Mouse (Mus musculus) liver, embryonic 14.5 days (tissue): ENCODE measurements around the gene Cyp2d9. TPM values are rescaled to one million over a fixed set of nuclear protein-coding genes. Genes with fewer than 3 reads are reported as not detected.
"Not testable (repeated sequence)": the region's sequence is repeated elsewhere in the genome, so short reads cannot be mapped to it uniquely, and the experiment has no call there.

ENCODE experiments used
- ATAC-seq: fragments of 200-750 bp; cut with Nextera tagmentation; 2 replicates; pipeline ENCODE4 v1.8.0; 2017; ENCODE audit warnings: moderate number of reproducible peaks, mild to moderate bottlenecking, moderate library complexity; ENCODE audit not compliant: insufficient read depth
- DNase-seq, 3 experiments: peaks; one replicate each; pipeline ENCODE4 v3.0.0-alpha.2; 2012 to 2013; ENCODE audit warnings: low read depth in 3 of 3, low spot score in 3 of 3
- H3K27ac ChIP-seq: fragments of 300-500 bp; sonication (generic); 2 replicates; pipeline ENCODE4 v1.5.1; 2014; ENCODE audit warnings: moderate library complexity, mild to moderate bottlenecking, control low read depth, inconsistent platforms
- H3K27me3 ChIP-seq: fragments of 300-500 bp; sonication (generic); 2 replicates; pipeline ENCODE4 v1.6.1; 2014; ENCODE audit warnings: mild to moderate bottlenecking, low read length, moderate library complexity; ENCODE audit not compliant: control insufficient read depth, insufficient read depth
- H3K36me3 ChIP-seq: fragments of 300-500 bp; sonication (generic); replicated peaks from 2 replicates; pipeline ENCODE4 v1.6.1; 2014; ENCODE audit warnings: low read depth; ENCODE audit not compliant: control insufficient read depth, insufficient read depth
- H3K4me1 ChIP-seq, 2 experiments: fragments of 200-500 bp in 1 of 2; fragments of 300-500 bp in 1 of 2; sonication (generic) in 1 of 2; replicated peaks; 2 replicates each; pipeline ENCODE4 v1.6.1; 2012 to 2014; ENCODE audit warnings: antibody characterized with exemption in 1 of 2, inconsistent platforms in 1 of 2, low read length in 1 of 2; ENCODE audit not compliant: control insufficient read depth in 2 of 2, insufficient read depth in 2 of 2
- H3K4me2 ChIP-seq: fragments of 300-500 bp; sonication (generic); 2 replicates; pipeline ENCODE4 v1.6.1; 2014; ENCODE audit warnings: low read depth, mild to moderate bottlenecking, control low read depth, moderate library complexity
- H3K4me3 ChIP-seq, 2 experiments: fragments of 200-500 bp in 1 of 2; fragments of 300-500 bp in 1 of 2; sonication (generic) in 1 of 2; 2 replicates each; pipeline ENCODE4 v1.5.1; 2012 to 2014; ENCODE audit warnings: low read depth in 2 of 2, low read length in 2 of 2, mild to moderate bottlenecking in 2 of 2, control low read depth in 1 of 2, inconsistent platforms in 1 of 2, moderate library complexity in 1 of 2; ENCODE audit not compliant: insufficient read depth in 1 of 2
- H3K9ac ChIP-seq: fragments of 300-500 bp; sonication (generic); replicated peaks from 2 replicates; pipeline ENCODE4 v1.6.1; 2014; ENCODE audit warnings: mild to moderate bottlenecking, control low read depth, moderate library complexity
- H3K9me3 ChIP-seq: fragments of 300-500 bp; sonication (generic); 2 replicates; pipeline ENCODE4 v1.6.1; 2016; ENCODE audit warnings: low read length, mixed read lengths; ENCODE audit not compliant: control insufficient read depth
- CTCF ChIP-seq: IDR thresholded peaks from 2 replicates; pipeline ENCODE4 v1.5.1; 2016; ENCODE audit warnings: antibody characterized with exemption, low read depth, control low read depth
- EP300 ChIP-seq: IDR thresholded peaks from 2 replicates; pipeline ENCODE4 v1.6.1; 2016; ENCODE audit warnings: antibody characterized with exemption, low read depth
- WGBS: fragments of 180-500 bp; shearing (Covaris S2); extraction: QIAGEN DNeasy Blood & Tissue Kit; methylation state at CpG from one replicate; pipeline ENCODE4 v1.1.7; 2014; ENCODE audit not compliant: insufficient replicate concordance; 5-methylcytosine and 5-hydroxymethylcytosine counted together
- microRNA-seq: library from miRNA; unstranded; fragments of <30 nt; microRNA quantifications from one replicate; pipeline ENCODE4, GENCODE M21; 2016
- polyA plus RNA-seq, 2 experiments: library from polyadenylated mRNA; depleted of rRNA in 1 of 2; stranded (reverse) in 1 of 2; unstranded in 1 of 2; fragments of >200 nt; fragmentation: Nextera tagmentation in 1 of 2; extraction: Ambion mirVana in 1 of 2; gene quantifications; 2 replicates each; pipeline versions ENCODE4 v1.2.1 to v1.2.3; 2012 to 2014

Gene Cyp2d9
- polyA plus RNA-seq, 2 experiments = 1.8 to 2.1 TPM

DNA sequence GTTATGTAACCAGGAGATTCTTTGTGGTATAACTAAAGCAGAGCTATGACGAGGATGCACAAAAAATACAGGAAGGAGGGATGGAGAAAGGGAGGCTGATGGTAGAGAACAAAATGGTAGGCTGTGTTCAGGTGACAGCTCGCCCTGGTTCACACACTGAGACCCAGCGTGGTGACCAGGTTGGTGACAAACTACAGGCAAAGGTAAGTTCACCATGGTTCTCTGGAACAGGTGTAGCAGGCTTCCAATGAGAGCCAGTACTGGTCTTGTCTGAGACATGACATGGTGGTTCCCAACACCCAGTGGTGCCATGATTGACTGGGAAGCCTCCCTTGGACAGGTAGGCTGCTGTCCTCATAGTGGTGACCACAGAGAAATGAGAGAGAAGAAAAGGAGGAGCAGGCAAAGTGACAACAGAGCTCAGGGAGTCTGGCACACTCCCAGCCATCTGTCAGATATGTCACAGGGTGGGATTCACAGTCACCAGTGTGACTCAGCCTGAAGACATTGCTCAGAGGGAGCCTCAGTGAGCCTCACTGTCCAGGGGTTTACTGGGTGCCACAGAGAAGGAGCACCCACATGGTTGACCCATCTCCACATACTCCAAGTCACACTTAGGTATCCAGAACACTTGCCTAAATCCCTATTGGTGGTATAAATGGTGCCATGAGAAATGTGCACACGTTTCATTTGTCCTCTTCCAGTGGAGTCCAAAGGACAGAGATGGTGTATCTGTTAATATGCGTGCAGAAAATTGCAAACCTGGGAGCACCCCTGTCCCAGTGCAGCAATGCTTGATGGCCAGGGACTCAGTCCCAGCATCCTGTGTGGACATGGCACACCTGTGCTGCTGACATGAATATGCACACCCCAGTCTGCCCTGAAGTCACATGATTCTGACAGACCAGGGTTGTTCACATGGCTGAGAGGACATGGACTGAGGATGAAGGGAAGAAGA lies 24.1 kb downstream of the Cyp2d9 start:
- Histone ChIP-seq H3K9ac (no peak overlapping the region), H3K27me3 (no peaks in the 10 kb centered on the region), H3K9me3 (no peaks in the 10 kb centered on the region), H3K27ac (no peak overlapping the region), H3K4me2 (no peak overlapping the region), H3K4me3 (no peak overlapping the region), H3K36me3 (no peaks in the 10 kb centered on the region), H3K4me1 (no peaks in the 10 kb centered on the region)
- TF ChIP-seq EP300 = no peak
- TF ChIP-seq CTCF = no peak
- ATAC-seq (no peak), DNase-seq (no peak)
- WGBS = 44% methylated on average over 5 of the region's 5 CpGs

DNA sequence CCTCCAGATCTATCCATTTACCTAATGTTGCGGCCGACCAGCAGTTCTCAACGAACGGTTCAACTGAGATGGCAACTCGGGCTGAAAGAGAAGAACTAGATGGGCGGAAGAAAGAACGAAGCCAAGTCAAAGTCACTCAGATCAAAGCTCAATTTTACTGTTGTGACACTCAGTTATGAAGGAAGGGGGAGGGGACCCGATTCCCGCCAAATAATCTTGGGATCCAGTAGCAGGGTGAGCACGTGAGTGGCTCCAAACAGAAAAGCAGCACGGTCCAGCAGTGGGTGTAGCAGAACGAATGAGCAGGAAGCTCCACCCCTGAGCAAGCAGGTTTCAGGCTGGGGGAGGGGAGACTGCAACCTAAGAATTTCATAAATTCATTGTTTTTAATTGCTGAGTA lies 26.0 kb downstream of the Cyp2d9 start:
- not testable (repeated sequence) for H3K9me3 ChIP-seq, H3K9ac ChIP-seq, DNase-seq, H3K4me3 ChIP-seq, H3K27ac ChIP-seq, H3K27me3 ChIP-seq, H3K36me3 ChIP-seq, ATAC-seq, H3K4me1 ChIP-seq, H3K4me2 ChIP-seq
- WGBS = 60% methylated on average over 12 of the region's 12 CpGs

DNA sequence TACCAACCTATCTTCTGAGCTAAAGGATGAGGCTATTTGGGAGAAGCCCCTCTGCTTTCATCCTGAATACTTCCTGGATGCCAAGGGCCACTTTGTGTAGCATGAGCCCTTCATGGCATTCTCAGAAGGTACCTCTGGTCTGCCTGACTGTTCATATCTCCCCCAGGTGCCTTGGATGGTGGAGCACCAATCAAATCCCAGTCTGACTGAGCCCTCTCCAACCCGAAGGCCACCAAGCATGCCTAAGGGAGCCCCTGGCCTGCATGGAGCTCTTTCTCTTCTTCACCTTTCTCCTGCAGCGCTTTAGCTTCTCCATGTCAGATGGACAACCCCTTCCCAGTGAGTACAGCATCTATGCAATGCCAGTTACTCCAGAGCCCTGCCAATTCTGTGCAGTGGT lies 31.5 kb downstream of the Cyp2d9 start:
- 49% methylated on average over 2 of the region's 2 CpGs for WGBS

GRCm38 (mm10) chr15:82494273-82494672 lies 61.0 kb downstream of the Cyp2d9 start:
- H3K9me3 ChIP-seq, H3K36me3 ChIP-seq, ATAC-seq, DNase-seq, H3K27ac ChIP-seq, H3K4me1 ChIP-seq, H3K27me3 ChIP-seq, H3K4me2 ChIP-seq, H3K9ac ChIP-seq, H3K4me3 ChIP-seq: not testable (repeated sequence)
- 48% methylated on average over 13 of the region's 13 CpGs for WGBS

More for the DNA sequence above, 31.5 kb downstream of the Cyp2d9 start:
- Histone ChIP-seq H3K4me3 (no peak overlapping the region), H3K4me2 (no peak overlapping the region), H3K27me3 (no peaks in the 10 kb centered on the region), H3K4me1 (no peaks in the 10 kb centered on the region), H3K27ac (no peak overlapping the region), H3K36me3 (no peaks in the 10 kb centered on the region), H3K9me3 (no peaks in the 10 kb centered on the region), H3K9ac (no peak overlapping the region)
- TF ChIP-seq CTCF = no peak
- no peak for TF ChIP-seq EP300
- ATAC-seq (no peak), DNase-seq (no peak)

Small RNA genes lying within 50 kb of the gene (microRNA-seq; reads per million reads assigned to microRNA genes)
- not detected for gene Gm25990
- gene Gm27331 = not detected
- gene Gm27622 = not detected
- not detected for gene Gm27825
- gene Mir7684 = not detected

Other genes with a start within 250 kb of the Cyp2d9 start
- 0.15 and 0.19 TPM in 2 replicates for gene Shisa8, start 220.6 kb upstream of the Cyp2d9 start, polyA plus RNA-seq (2012; rRNA removed)
- 0.05 and 0.09 TPM in 2 replicates for gene Shisa8, start 220.6 kb upstream of the Cyp2d9 start, polyA plus RNA-seq (2014; fragmentation: Nextera tagmentation; extraction: Ambion mirVana)
- gene Tnfrsf13c, start 209.1 kb upstream of the Cyp2d9 start, polyA plus RNA-seq (2012; rRNA removed) = 0.54 and 0.66 TPM in 2 replicates
- 0.14 and 0.58 TPM in 2 replicates for gene Tnfrsf13c, start 209.1 kb upstream of the Cyp2d9 start, polyA plus RNA-seq (2014; fragmentation: Nextera tagmentation; extraction: Ambion mirVana)
- gene Cenpm, start 188.7 kb upstream of the Cyp2d9 start, polyA plus RNA-seq (2012; rRNA removed) = 19.1 and 21.6 TPM in 2 replicates
- gene Cenpm, start 188.7 kb upstream of the Cyp2d9 start, polyA plus RNA-seq (2014; fragmentation: Nextera tagmentation; extraction: Ambion mirVana) = 42.1 and 45.1 TPM in 2 replicates
- 0.02 and 0.11 TPM in 2 replicates for gene 1500009C09Rik, start 181.0 kb upstream of the Cyp2d9 start, polyA plus RNA-seq (2012; rRNA removed)
- not detected in 2 replicates for gene 1500009C09Rik, start 181.0 kb upstream of the Cyp2d9 start, polyA plus RNA-seq (2014; fragmentation: Nextera tagmentation; extraction: Ambion mirVana)
- 0.12 and 0.61 TPM in 2 replicates for gene Sept3, start 158.5 kb upstream of the Cyp2d9 start, polyA plus RNA-seq (2012; rRNA removed)
- 0.09 TPM in 1 of 2 replicates, not detected in the other for gene Sept3, start 158.5 kb upstream of the Cyp2d9 start, polyA plus RNA-seq (2014; fragmentation: Nextera tagmentation; extraction: Ambion mirVana)
- 0.10 and 0.19 TPM in 2 replicates for gene Wbp2nl, start 134.5 kb upstream of the Cyp2d9 start, polyA plus RNA-seq (2012; rRNA removed)
- 0.11 and 0.19 TPM in 2 replicates for gene Wbp2nl, start 134.5 kb upstream of the Cyp2d9 start, polyA plus RNA-seq (2014; fragmentation: Nextera tagmentation; extraction: Ambion mirVana)
- 47.7 and 52.9 TPM in 2 replicates for gene Naga, start 94.5 kb upstream of the Cyp2d9 start, polyA plus RNA-seq (2012; rRNA removed)
- 34.2 and 43.3 TPM in 2 replicates for gene Naga, start 94.5 kb upstream of the Cyp2d9 start, polyA plus RNA-seq (2014; fragmentation: Nextera tagmentation; extraction: Ambion mirVana)
- gene Pheta2, start 94.5 kb upstream of the Cyp2d9 start, polyA plus RNA-seq (2012; rRNA removed) = 22.1 and 24.8 TPM in 2 replicates
- 18.7 and 22.5 TPM in 2 replicates for gene Pheta2, start 94.5 kb upstream of the Cyp2d9 start, polyA plus RNA-seq (2014; fragmentation: Nextera tagmentation; extraction: Ambion mirVana)
- 109 and 121 TPM in 2 replicates for gene Smdt1, start 94.5 kb upstream of the Cyp2d9 start, polyA plus RNA-seq (2012; rRNA removed)
- gene Smdt1, start 94.5 kb upstream of the Cyp2d9 start, polyA plus RNA-seq (2014; fragmentation: Nextera tagmentation; extraction: Ambion mirVana) = 165 and 178 TPM in 2 replicates
- 152 and 288 TPM in 2 replicates for gene Ndufa6, start 79.1 kb upstream of the Cyp2d9 start, polyA plus RNA-seq (2012; rRNA removed)
- gene Ndufa6, start 79.1 kb upstream of the Cyp2d9 start, polyA plus RNA-seq (2014; fragmentation: Nextera tagmentation; extraction: Ambion mirVana) = 435 and 447 TPM in 2 replicates
- gene Cyp2d22, start 53.2 kb upstream of the Cyp2d9 start, polyA plus RNA-seq (2012; rRNA removed) = 14.9 and 15.5 TPM in 2 replicates
- 8.4 and 10.0 TPM in 2 replicates for gene Cyp2d22, start 53.2 kb upstream of the Cyp2d9 start, polyA plus RNA-seq (2014; fragmentation: Nextera tagmentation; extraction: Ambion mirVana)
- 0.09 TPM in 2 replicates for gene Cyp2d11, start 39.4 kb upstream of the Cyp2d9 start, polyA plus RNA-seq (2012; rRNA removed)
- gene Cyp2d11, start 39.4 kb upstream of the Cyp2d9 start, polyA plus RNA-seq (2014; fragmentation: Nextera tagmentation; extraction: Ambion mirVana) = not detected in 2 replicates
- 18.6 and 19.8 TPM in 2 replicates for gene Cyp2d10, start 26.2 kb upstream of the Cyp2d9 start, polyA plus RNA-seq (2012; rRNA removed)
- gene Cyp2d10, start 26.2 kb upstream of the Cyp2d9 start, polyA plus RNA-seq (2014; fragmentation: Nextera tagmentation; extraction: Ambion mirVana) = 43.2 and 48.1 TPM in 2 replicates
- not detected in 2 replicates for gene Cyp2d12, start 121.6 kb downstream of the Cyp2d9 start, polyA plus RNA-seq (2012; rRNA removed)
- gene Cyp2d12, start 121.6 kb downstream of the Cyp2d9 start, polyA plus RNA-seq (2014; fragmentation: Nextera tagmentation; extraction: Ambion mirVana) = not detected in 2 replicates
- not detected in 2 replicates for gene Cyp2d34, start 187.5 kb downstream of the Cyp2d9 start, polyA plus RNA-seq (2012; rRNA removed)
- gene Cyp2d34, start 187.5 kb downstream of the Cyp2d9 start, polyA plus RNA-seq (2014; fragmentation: Nextera tagmentation; extraction: Ambion mirVana) = not detected in 2 replicates